Mouse (Mus musculus) liver, adult 2 months (tissue): ENCODE data around the gene Prf1.

Experiments
- CTCF ChIP-seq: fragments of 200-500 bp; IDR thresholded peaks from 2 replicates; pipeline ENCODE4 v1.5.1; 2011; ENCODE audit warnings: low read depth, low read length, control low read depth
- POLR2A ChIP-seq: fragments of 200-500 bp; IDR thresholded peaks from 2 replicates; pipeline ENCODE4 v1.6.1; 2011; ENCODE audit warnings: low read length, control low read depth; ENCODE audit not compliant: insufficient read depth; ENCODE audit errors: extremely low read depth

GRCm38 (mm10) chr10:61312159-61312558, 14.5 kb downstream of the Prf1 start:
- TF ChIP-seq POLR2A: no peak
- no peak for TF ChIP-seq CTCF
